Mouse (Mus musculus) frontal cortex, adult 2 months (tissue): ENCODE results near the gene Prkcd. TPM values are rescaled to one million over a fixed set of nuclear protein-coding genes. Genes with fewer than 3 reads are reported as not detected.

Experiments used
- DNase-seq, 2 experiments: peaks; one replicate each; pipeline ENCODE4 v3.0.0; 2022; ENCODE audit warnings: low spot score in 1 of 2; ENCODE audit errors: extremely low spot score in 1 of 2
- polyA plus RNA-seq: library from polyadenylated mRNA; depleted of rRNA; stranded (reverse); fragments of >200 nt; gene quantifications from 2 replicates; pipeline ENCODE4 v1.2.3, GENCODE M21; 2012; rRNA removed

Gene Prkcd
- polyA plus RNA-seq, 1 experiment = 18.9 TPM

- no peak for DNase-seq
Measured at GRCm38 (mm10) chr14:30549777-30550149, 76.2 kb downstream of the Prkcd start.

DNA sequence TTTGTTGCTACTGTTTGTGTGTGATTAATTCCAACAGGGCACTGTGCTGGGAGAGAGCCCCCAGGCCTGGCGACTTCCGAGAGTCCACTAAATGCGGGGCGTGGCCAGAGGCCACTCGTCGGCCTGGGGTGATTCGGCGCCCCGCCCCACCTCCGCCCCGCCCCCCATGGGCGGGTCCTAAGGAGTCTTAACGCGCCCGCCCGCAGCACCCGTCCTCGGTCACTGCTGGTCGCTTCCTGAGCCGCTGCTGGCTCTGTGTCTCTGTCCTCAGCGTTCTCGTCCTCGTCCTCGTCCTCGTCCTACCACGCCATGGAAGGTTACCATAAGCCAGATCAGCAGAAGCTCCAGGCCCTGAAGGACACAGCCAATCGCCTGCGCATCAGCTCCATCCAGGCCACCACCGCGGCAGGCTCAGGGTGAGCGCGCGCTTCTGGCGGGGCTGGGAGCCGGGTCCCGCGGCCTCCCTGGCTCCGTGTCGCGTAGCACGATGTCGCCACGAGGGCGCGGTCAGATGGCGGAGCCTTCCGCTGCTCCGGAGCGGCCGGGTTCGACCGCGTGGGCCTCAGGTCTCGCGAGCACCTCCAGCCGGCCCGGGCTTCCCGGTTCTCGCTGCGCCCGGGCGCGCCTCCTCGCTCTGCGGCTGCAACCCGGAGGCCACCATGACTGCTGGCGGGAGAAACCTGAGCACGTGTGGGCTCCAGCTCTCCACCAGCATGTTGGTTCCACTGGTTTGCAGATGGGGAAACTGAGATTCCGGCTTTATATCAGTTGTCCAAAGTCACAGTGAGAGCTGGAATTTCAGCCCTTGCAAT is 76.8 kb downstream of the Prkcd start:
- DNase-seq = peak; percentile 82 to 90

GRCm38 (mm10) chr14:30548131-30548720 is 77.8 kb downstream of the Prkcd start, which contains the start of gene Tkt:
Gene Tkt (plus strand): TSS chr14:30548359.
- peak; percentile 74 to 76 for DNase-seq

Other genes with a start within 250 kb of the Prkcd start
- 22.3 and 27.5 TPM in 2 replicates for gene Dcp1a, start 146.7 kb downstream of the Prkcd start, polyA plus RNA-seq
- gene Cacna1d, start 134.8 kb downstream of the Prkcd start, polyA plus RNA-seq = 80.3 and 82.8 TPM in 2 replicates
- gene Tkt, start 77.9 kb downstream of the Prkcd start, polyA plus RNA-seq = 131 and 143 TPM in 2 replicates
- gene Rft1, start 28.1 kb upstream of the Prkcd start, polyA plus RNA-seq = 12.1 and 12.9 TPM in 2 replicates
- gene Sfmbt1, start 88.6 kb upstream of the Prkcd start, polyA plus RNA-seq = 8.8 and 9.0 TPM in 2 replicates
- 32.6 and 33.3 TPM in 2 replicates for gene Tmem110, start 199.4 kb upstream of the Prkcd start, polyA plus RNA-seq